Mouse (Mus musculus) lung, postnatal 36 days (tissue): Measurements from ENCODE around the gene Ube4b.

Experiments
- DNase-seq: peaks from one replicate; pipeline ENCODE4 v3.0.0; 2022; ENCODE audit warnings: mixed read lengths

Ube4b gene

GRCm38 (mm10) chr4:149393311-149393995 is 33.1 kb downstream of the Ube4b start:
- no peak for DNase-seq

DNA sequence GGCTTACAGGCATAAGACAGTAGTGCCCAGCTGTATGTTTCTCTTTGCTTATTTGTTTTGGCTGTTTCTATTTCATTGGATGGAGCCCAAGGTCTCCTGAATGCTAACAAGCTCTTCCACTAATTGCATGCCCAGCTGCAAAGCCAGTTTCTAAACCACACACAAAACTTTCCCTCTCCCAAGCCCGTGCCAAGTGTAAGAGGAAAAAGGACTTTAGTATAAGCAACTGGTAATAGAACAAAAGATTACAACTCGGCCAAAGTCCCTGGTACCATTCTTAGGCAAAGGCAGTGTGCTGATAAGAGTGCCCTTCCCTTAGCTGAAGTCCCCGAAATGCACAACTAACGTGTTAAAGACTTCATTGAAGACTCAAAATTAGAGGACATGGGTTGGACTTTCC is 34.2 kb downstream of the Ube4b start:
- no peak for DNase-seq

DNA sequence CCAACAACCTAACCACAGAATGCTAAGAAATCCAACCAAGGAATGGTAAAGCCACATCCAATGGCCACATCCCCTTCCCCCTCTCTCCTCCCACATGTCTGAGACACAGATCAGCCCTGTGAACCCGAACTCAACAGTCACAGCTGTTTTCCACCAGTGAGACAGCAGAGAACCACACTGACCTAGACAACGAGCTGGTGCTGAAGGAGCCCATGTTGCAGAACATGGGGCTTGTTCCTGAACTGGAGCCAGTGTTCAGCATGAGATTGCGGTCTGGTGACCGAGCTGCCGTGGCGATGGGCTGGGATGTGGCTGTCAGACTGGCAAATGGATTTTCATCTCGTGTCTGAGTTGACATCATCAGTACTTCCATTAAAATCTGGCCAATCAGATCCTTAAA is 45.5 kb downstream of the Ube4b start:
- no peak for DNase-seq

GRCm38 (mm10) chr4:149379881-149380280 is 46.7 kb downstream of the Ube4b start:
- no peak for DNase-seq

DNA sequence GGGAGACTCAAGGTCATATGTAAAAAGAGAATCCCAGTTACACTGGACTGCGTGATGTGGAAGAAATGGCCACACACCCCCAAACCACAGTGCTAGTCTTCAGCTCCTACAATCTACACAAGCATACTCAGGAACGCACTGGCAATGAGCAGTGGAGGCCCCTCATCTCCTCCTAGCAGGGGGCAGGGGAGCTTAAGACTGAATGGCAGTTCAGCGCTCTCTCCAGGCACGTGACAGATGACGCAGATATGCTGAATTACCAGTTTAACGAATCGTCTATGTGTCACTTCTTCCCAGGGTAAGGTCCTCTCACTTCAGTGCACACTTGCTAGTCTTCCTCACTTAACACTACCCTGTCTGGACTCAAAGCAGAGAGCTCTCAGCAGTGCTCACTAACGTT is 47.7 kb downstream of the Ube4b start:
- DNase-seq = no peak

- DNase-seq = no peak
Observed at GRCm38 (mm10) chr4:149376034-149376433, 50.5 kb downstream of the Ube4b start.

- DNase-seq = no peak
Observed at GRCm38 (mm10) chr4:149374662-149375061, 51.9 kb downstream of the Ube4b start.

GRCm38 (mm10) chr4:149373927-149374326 is 52.6 kb downstream of the Ube4b start:
- no peak for DNase-seq

GRCm38 (mm10) chr4:149373431-149373830 is 53.1 kb downstream of the Ube4b start:
- peak; percentile 77 for DNase-seq

GRCm38 (mm10) chr4:149365702-149366370 is 60.7 kb downstream of the Ube4b start:
- DNase-seq = no peak

DNA sequence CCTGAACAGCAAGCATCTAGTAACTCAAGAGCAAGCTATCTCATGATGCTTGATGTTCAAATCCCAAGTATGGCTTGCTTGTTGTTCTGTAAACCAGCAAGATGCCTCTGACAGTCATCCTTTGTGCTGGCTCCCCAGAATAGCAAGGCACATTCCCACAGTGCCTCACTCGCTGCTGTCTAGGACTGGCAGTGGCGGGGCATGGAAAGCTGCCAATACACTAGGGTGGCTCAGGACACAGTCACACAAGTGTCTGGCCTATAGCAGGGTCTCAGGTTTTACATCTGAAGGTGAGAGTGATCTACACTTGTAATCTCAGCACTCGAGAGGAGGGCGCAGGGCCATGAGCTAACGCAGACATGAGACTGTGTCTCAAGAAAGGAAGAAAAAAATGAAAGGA is 61.7 kb downstream of the Ube4b start:
- no peak for DNase-seq

- no peak for DNase-seq
Observed at GRCm38 (mm10) chr4:149361051-149361450, 65.5 kb downstream of the Ube4b start.

- no peak for DNase-seq
Observed at GRCm38 (mm10) chr4:149360647-149361046, 65.9 kb downstream of the Ube4b start.

GRCm38 (mm10) chr4:149357982-149358381 is 68.6 kb downstream of the Ube4b start:
- DNase-seq = no peak

DNA sequence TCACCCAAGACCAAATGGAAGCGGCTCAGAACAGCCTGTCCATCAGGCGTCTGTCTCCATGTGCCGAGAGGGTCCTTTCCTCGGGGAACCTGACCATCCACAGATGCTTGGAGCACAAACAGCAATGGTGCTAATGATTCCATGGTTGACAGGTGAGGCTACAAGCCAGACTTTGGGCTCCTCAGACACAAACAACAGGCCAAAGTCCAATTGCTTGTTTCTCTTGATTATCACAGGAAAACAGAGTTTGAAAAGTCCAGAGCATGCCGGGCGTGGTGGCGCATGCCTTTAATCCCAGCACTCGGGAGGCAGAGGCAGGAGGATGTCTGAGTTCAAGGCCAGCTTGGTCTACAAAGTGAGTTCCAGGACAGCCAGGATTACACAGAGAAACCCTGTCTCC is 71.9 kb downstream of the Ube4b start:
- no peak for DNase-seq

GRCm38 (mm10) chr4:149351596-149352150 is 74.9 kb downstream of the Ube4b start:
- DNase-seq = no peak

DNA sequence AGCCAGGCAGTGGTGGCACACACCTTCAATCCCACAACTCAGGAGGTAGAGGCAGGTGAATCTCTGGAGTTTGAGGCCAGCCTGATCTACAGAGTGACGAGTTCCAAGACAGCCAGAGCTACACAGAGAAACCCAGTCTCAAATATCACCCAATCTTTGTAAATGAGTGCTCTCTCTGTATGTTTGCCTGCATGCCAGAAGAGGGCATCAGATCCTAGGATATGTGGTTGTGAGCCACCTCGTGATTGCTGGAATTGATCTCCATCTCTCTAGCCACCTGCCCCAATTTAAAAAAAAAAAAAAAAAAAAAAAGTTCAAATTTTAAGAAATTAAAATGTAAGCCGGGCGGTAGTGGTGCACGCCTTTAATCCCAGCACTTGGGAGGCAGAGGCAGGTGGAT is 77.6 kb downstream of the Ube4b start:
- DNase-seq = no peak

DNA sequence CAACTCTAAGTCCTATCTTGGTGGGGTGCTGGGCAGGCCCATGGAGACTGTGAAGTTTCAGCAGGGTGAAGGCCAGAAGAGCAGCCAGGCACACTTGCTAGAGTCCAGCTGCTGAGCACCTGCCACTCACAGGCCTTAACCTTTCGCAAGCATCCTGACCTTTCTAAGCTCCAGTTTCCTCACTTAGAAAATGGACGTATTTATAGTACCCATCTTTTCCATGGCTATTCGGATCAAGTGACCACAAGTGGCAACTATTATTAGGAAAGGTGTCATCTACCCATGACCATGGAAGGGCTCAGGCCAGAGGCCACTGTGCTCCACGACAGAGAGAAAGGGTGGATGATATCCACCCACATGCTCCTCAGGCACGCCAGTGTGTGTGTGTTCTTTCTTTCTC is 80.7 kb downstream of the Ube4b start:
- DNase-seq = no peak

DNA sequence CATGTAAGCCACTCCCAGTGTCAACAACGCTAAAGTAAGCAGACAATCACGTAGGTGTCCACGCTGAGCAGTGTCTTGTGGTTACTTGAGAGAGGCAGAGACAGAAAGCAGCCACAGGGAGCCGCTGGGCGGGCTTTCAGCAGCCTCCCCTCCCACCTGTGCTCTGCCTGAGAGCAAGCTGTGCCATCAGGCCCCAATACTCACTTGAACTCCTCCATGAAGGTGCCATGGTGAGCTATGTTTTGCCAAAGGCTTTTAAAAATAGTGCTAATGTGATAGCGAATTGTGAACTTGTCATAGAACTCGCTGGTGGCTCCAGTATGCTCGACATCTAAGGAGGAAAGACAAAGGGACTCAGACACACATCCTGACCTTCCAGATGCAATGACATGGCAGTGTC is 82.2 kb downstream of the Ube4b start:
- DNase-seq = no peak

DNA sequence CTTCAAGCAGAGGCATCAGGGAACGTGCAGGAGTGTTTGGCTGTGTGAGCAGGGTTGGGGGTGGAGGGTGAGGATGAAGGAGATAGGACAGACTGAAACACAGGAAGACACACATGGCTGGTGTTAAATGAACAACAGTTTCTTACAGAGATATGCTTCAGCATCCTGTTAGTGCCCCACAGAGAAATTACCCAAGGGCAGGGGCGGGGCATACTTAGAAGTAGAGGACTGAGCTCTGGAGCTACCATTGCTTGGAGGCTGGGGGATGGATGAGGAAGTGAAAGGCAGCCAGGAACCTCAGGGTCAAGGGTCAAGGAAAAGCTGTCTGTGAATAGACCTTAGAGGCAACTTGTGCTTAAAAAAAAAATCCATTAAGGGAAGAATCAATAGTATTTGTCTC is 85.9 kb downstream of the Ube4b start:
- peak; percentile 43 for DNase-seq

GRCm38 (mm10) chr4:149339426-149340214 is 86.9 kb downstream of the Ube4b start:
- DNase-seq = no peak

DNA sequence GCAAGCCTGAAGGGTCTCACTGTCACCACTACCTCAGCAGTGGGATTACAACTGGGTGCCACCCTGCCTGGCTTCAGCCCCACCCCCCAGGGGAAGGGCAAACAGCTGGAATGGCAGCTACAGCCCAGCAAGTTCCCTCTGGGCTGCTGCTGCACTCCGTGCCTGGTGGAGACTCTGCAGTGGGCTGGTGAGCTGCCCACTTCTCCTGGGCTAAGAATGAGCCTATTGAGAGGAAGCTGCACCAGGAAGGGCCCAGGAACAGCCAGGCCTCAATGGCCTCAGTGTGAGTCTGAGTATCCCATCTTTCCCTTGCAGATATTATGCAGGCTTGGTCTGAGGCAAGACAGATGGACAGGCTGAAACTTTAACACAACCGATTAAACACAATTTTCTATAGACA is 88.4 kb downstream of the Ube4b start:
- DNase-seq = no peak

- no peak for DNase-seq
Observed at GRCm38 (mm10) chr4:149337353-149337752, 89.2 kb downstream of the Ube4b start.

DNA sequence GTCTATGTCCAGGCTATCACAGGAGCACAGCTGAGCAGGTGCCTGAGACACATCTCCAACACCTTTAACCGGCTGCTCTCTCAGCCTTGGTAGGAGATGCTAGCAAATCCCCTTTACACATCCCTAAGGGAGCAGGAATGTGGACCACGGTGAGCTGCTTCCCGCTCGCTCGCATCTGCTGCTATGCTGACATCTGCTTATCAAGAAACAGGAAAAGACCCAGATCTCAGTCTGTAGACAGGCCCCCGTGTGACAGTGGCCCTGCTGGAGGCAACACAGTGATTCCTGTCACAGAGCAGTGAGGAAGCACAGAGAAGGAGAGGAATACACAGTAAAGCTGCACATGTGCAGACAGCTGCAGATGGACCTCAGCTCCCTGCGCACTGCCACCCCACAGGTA is 90.2 kb downstream of the Ube4b start:
- no peak for DNase-seq
